Mouse (Mus musculus) right cerebral cortex, adult 2 months (tissue): ENCODE measurements around the gene Itgad.
A peak's percentile ranks its signal among the peaks of the same experiment; 100 is the strongest.

Experiments
- DNase-seq, 2 experiments: peaks; one replicate each; pipeline ENCODE4 v3.0.0; 2021 to 2022; ENCODE audit warnings: low spot score in 2 of 2

Itgad gene

DNA sequence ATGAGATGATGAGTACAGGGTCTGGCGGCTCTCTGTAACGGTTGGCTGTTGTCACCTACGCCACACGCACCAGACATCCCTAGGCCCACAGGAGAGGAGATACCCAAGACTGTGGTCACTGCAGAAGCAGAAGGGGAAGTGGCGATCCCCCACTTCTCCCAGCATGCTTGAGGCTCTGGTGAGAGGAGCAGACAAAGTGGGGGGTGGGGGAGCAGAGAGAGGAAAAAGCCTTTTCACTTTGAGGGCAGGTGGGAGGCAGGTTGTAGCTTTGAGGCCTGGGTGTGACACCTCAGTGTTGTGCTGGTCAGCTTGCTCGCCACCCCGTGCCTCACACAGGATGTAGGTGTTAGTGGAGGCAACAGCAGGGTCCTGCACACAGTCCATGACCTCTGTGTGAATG lies 25.9 kb downstream of the Itgad start:
- no peak for DNase-seq

GRCm38 (mm10) chr7:128180546-128180945 lies 26.4 kb downstream of the Itgad start:
- no peak for DNase-seq

DNA sequence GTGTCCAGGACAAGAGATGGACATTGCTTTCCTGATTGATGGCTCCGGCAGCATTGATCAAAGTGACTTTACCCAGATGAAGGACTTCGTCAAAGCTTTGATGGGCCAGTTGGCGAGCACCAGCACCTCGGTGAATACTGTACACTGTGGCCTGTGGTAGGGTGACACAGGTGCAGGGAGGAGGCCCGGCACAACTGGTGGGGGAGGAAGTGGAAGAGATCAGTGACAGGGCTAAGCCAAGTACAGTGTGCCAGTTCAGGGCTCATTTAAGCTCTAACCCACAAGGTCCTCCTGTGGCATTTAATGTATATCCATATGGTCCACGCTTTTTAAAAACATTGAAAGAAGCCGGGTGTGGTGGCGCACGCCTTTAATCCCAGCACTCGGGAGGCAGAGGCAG lies 27.5 kb downstream of the Itgad start:
- no peak for DNase-seq

DNA sequence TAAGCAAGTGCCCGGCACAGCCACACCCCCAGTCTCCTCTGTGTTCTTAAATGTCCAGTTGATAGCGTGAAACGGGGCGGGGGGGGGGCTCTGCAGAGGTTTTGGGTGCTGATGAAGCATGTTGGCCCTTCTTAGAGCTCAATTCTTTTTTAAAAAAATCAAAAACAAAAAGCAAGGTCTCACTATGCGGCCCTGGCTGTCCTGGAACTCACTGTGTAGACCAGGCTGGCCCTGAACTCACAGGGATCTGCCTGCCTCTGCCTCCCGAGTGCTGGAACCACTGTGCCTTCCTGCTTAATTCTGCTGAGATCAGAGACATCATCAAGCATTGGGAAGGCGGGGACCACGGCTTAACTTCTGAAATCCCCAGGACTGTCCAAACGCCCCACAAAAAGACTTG lies 47.4 kb downstream of the Itgad start:
- no peak for DNase-seq

GRCm38 (mm10) chr7:128203071-128203470 lies 48.9 kb downstream of the Itgad start:
- DNase-seq = no peak

DNA sequence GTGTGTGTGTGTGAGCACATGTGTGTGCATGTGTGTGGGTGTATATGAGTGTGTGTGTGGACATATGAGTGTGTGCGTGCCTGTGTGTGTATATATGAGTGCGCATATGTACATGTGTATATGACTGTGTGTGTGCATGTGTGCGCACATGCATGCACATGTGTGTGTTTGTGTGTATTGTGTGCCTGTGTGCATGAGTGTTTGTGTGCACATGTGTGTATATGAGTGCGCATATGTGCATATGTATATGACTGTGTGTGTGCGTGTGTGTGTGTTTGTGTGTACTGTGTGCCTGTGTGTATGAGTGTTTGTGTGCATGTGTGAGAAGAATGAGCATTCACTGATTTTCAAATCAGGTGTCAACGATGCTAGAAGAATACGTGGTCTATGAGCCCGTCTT lies 50.0 kb downstream of the Itgad start:
- no peak for DNase-seq

DNA sequence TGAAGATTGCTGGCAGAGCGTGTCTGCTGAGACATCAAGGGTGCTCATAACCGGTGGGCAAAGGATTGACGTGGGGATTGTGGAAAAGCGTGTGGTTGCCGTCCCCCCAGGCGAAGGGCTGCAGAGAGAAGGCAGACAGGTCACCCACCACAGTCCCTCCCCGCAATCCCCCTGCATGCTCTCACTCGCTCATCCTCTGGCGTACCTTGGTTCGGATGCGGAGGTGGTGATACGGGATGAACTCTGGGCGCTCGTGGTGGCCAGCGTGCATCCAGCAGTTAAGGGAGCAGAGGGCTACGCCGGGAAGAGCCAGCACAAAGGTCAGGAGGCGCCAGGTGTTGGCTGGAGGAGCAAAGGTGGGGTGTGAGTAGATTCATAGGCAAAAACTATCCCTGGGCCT lies 51.5 kb downstream of the Itgad start:
- no peak for DNase-seq

- no peak for DNase-seq
Observed at GRCm38 (mm10) chr7:128206152-128206551, 52.0 kb downstream of the Itgad start, which contains the start of gene Cox6a2. Gene Cox6a2 (minus strand): TSS chr7:128206387.

- peak; percentile 65 to 79 for DNase-seq
Observed at GRCm38 (mm10) chr7:128208187-128208586, 54.0 kb downstream of the Itgad start.

- no peak for DNase-seq
Observed at GRCm38 (mm10) chr7:128209826-128210225, 55.6 kb downstream of the Itgad start.

- DNase-seq = no peak
Observed at GRCm38 (mm10) chr7:128219952-128220351, 65.8 kb downstream of the Itgad start.

DNA sequence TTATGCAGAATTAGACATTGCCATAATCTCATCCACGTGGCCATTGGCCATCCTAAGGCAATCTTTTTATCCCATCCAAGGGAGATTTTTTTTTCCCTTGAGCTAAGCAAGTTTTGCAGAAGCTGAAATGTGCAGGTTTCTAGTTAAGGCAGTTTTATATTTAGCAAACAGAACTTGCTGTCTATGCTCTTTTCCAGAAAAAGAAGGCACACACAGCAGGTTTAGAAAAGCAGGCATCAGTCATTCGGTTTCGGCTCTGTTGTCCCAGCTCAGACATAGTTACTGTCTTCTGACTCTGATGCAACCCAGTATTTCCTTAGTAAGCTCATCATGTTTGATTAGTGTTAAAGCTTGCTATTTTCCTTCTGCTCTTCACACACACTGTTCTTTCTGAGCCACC lies 66.8 kb downstream of the Itgad start:
- no peak for DNase-seq

- DNase-seq = no peak
Observed at GRCm38 (mm10) chr7:128231741-128232140, 77.6 kb downstream of the Itgad start.

- no peak for DNase-seq
Observed at GRCm38 (mm10) chr7:128234796-128235195, 80.6 kb downstream of the Itgad start.

DNA sequence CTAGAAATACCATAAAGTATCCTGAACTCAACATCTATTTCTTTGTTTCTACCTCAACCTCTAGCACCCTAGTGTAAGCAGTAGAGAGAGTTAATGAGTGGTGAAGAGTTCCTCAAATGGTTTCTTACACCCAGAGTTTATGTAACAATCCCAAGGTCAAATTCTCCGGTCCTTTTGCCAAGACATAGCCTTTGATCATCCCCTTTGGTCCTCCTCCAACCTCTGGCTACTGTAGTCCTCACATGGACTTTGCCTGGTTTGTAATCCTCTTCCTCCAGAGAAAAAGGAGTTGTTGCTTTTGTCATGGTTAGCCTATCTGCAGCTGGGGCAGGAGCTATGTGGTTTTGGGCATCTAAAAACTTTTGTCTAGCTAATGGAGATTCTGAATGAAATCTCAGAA lies 81.3 kb downstream of the Itgad start:
- no peak for DNase-seq

- no peak for DNase-seq
Observed at GRCm38 (mm10) chr7:128236426-128236825, 82.2 kb downstream of the Itgad start.

GRCm38 (mm10) chr7:128236856-128237592 lies 82.8 kb downstream of the Itgad start, which contains the start of gene Armc5:
Gene Armc5 (plus strand): TSS chr7:128237342.
- DNase-seq = peak; percentile 86 to 90

DNA sequence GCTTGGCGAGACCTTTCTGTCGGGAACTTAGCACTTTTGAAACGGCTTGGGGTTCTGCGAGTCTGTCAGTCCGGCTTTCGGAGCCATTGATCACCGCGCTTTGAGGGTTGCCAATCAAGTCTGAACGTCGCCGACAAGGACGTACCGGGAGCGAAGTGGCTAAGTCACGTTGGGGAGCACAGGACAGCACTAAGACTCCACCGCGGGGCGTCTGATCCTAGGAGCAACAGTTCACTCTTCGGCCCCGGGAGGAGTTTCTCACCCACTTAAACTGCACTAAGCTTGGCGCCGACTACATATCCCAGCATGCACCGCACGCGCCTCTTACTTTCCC lies 83.4 kb downstream of the Itgad start:
- DNase-seq = no peak

DNA sequence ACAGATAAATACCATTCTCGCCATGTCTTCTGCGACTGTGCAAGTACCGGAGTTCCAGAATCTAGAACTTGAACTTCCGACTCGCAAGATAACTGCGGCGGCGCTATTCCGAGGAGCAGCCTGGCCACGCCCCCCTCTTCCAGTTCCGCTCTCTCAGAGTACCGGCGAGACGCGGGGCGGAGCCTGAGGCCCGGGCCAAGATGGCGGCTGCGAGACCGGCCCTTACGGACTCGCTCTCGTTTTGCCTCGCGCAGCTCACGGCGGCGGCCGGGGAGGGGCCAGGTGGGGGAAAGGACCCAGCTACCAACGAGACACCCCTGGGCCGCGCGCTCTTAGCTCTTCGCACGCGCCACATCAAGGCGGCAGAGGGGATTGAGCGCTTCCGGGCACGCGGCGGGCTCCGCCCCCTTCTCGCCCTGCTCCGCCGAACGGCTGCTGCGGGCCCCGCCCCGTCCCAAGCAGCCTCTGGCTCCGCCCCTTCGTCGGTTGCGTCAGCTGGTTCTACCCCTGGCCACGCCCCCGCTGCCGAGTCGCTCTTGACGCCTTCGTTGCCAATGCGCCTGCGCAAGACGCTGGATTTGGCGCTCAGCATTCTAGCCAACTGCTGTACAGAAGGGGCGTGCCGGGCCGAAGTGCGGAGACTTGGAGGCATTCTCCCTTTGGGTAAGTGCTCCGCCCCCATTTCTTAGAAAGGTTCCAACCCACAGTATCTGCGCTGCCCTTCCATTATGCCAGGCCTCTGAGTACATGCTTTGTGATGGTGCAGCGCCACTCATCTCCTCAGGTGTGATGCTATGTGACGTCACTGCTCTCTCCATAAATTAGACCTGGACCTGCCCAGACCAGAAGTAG lies 84.0 kb downstream of the Itgad start, which contains the start of gene 9130023H24Rik:
Gene 9130023H24Rik (minus strand): TSS at position 105 of the 852 bp plus-strand sequence.
- peak; percentile 99 for DNase-seq

DNA sequence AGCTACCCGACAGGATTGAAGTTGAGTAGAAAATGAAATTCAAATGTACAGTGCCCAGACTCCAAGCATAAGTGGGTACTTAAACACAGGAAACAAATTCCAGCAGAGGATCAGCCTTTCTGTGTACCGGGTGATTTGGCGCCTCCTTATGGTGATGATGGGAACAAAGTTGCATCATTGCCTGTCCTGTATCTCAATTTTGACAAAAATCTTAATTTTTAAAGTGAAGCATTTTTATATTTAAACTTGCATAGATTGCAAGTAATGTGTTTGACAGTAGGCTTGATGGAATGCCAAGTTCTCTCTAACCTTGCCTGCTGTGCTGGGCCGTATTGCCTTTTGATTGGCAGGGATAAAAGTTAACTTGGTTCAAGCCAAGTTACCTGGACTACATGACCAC lies 84.8 kb downstream of the Itgad start:
- DNase-seq = no peak

DNA sequence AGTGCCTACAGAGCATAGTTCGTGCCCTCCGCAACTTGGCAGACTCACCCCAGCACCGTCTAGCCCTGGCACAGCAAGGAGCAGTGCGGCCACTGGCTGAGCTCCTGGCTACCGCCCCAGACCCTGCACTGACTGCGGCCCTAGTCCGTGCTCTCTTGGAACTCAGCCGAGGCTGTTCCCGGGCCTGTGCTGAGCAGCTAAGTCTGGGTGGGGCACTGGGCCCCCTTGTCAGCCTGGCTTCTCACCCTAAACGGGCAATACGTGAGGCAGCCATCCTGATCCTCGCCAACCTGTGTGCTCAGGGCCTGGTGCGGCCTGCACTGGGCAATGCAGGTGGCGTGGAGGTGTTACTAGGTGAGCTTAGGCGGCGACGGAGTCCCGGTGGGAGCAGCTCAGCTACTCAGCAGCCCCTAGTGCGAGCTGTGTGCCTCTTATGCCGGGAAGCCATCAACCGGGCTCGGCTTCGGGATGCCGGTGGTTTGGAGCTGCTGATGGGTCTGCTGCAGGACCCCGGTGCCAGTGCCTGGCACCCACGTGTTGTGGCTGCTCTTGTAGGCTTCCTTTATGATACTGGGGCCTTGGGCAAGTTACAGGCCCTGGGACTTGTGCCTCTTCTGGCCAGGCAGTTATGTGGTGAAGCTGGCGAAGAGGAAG lies 86.1 kb downstream of the Itgad start:
- DNase-seq = no peak

GRCm38 (mm10) chr7:128242331-128242730 lies 88.2 kb downstream of the Itgad start:
- DNase-seq = no peak
